Mouse (Mus musculus) cerebellum, postnatal 36 days (tissue): Measurements from ENCODE around the gene Gba.
"Not testable (repeated sequence)": the region's sequence is repeated elsewhere in the genome, so short reads cannot be mapped to it uniquely, and the experiment has no call there.

Source experiments
- DNase-seq, 2 experiments: peaks; one replicate each; pipeline ENCODE4 v3.0.0; 2021 to 2022; ENCODE audit warnings: mixed read lengths in 2 of 2

The Gba gene

GRCm38 (mm10) chr3:89202253-89203141 lies at the start of gene Gba:
Gene Gba, plus strand, starts transcription at chr3:89202928.
- peak; percentile 84 to 91 for DNase-seq

GRCm38 (mm10) chr3:89156951-89157350 lies 45.8 kb upstream of the Gba start:
- no peak for DNase-seq

GRCm38 (mm10) chr3:89158651-89159050 lies 44.1 kb upstream of the Gba start:
- no peak for DNase-seq

GRCm38 (mm10) chr3:89159211-89159610 lies 43.5 kb upstream of the Gba start:
- DNase-seq = no peak

GRCm38 (mm10) chr3:89159616-89160344 lies 42.9 kb upstream of the Gba start, which contains the start of gene Hcn3:
Gene Hcn3, minus strand, starts transcription at chr3:89160196.
- peak; percentile 47 to 65 for DNase-seq

GRCm38 (mm10) chr3:89161207-89161606 lies 41.5 kb upstream of the Gba start:
- not testable (repeated sequence) for DNase-seq

- DNase-seq = no peak
Measured at GRCm38 (mm10) chr3:89161786-89162185, 40.9 kb upstream of the Gba start.

GRCm38 (mm10) chr3:89163123-89163522 lies 39.6 kb upstream of the Gba start:
- no peak for DNase-seq

GRCm38 (mm10) chr3:89163643-89164245 lies 39.0 kb upstream of the Gba start:
- DNase-seq = no peak

- DNase-seq = peak; percentile 90 to 95
Measured at GRCm38 (mm10) chr3:89164506-89165267, 38.0 kb upstream of the Gba start, which contains the start of gene Clk2. Gene Clk2, plus strand, starts transcription at chr3:89164795.

- DNase-seq = no peak
Measured at GRCm38 (mm10) chr3:89165268-89165870, 37.4 kb upstream of the Gba start.

GRCm38 (mm10) chr3:89166945-89167344 lies 35.8 kb upstream of the Gba start:
- no peak for DNase-seq

GRCm38 (mm10) chr3:89174844-89175243 lies 27.9 kb upstream of the Gba start:
- no peak for DNase-seq

- DNase-seq = no peak
Measured at GRCm38 (mm10) chr3:89175544-89175943, 27.2 kb upstream of the Gba start.

GRCm38 (mm10) chr3:89176421-89176820 lies 26.3 kb upstream of the Gba start:
- DNase-seq = no peak

GRCm38 (mm10) chr3:89177242-89178106 lies 25.3 kb upstream of the Gba start, which contains the start of gene Scamp3:
Gene Scamp3, plus strand, starts transcription at chr3:89177473.
- DNase-seq = peak; percentile 83 to 85

GRCm38 (mm10) chr3:89178107-89178385 lies 24.7 kb upstream of the Gba start:
- no peak for DNase-seq

GRCm38 (mm10) chr3:89179056-89179455 lies 23.7 kb upstream of the Gba start:
- DNase-seq = no peak

- no peak for DNase-seq
Measured at GRCm38 (mm10) chr3:89181749-89182500, 20.8 kb upstream of the Gba start.

GRCm38 (mm10) chr3:89182531-89183057 lies 20.1 kb upstream of the Gba start:
- no peak for DNase-seq
